13 mouse cellular contexts compared by ENCODE assay signal in genomic region chr8:48313210-48313984, GRCm38 (mm10).
A peak's percentile ranks its signal among the peaks of the same experiment; 100 is the strongest.
DNase-seq lines count a peak whose midpoint lies in the region; ATAC-seq and TF ChIP-seq lines count a peak whose summit lies in the region.
"Had no signal": no experiment of that assay in that cellular context is flagged by ENCODE, and none has a peak within 500 bp of the region (broad histone marks: within the 10 kb centered on the region; RNA-seq: fewer than 3 reads in every experiment).

No protein-coding gene starts in this region.

- no peaks in the 10 kb centered on the region for H3K9me3 ChIP-seq in limb, embryonic 14.5 days (ENCODE audit: control insufficient read depth, low read length)
- no peaks in the 10 kb centered on the region for H3K9me3 ChIP-seq in limb, embryonic 10.5 days (replicated peaks)
- H3K9me3 ChIP-seq: heart, embryonic 13.5 days; liver, embryonic 15.5 days had no signal

- WGBS in limb, embryonic 14.5 days = 45% methylated on average over 11 of the region's 11 CpGs
- 81% methylated on average over 11 of the region's 11 CpGs for WGBS in limb, embryonic 10.5 days

- H3K27me3 ChIP-seq in limb, embryonic 14.5 days (ENCODE audit: control insufficient read depth, insufficient read depth, low read length) = no peaks in the 10 kb centered on the region
- no peaks in the 10 kb centered on the region for H3K27me3 ChIP-seq in limb, embryonic 10.5 days (ENCODE audit: low read depth, poor library complexity, severe bottlenecking)
- H3K27me3 ChIP-seq: heart, embryonic 13.5 days; liver, embryonic 15.5 days had no signal

- H3K4me2 ChIP-seq in limb, embryonic 14.5 days (replicated peaks; ENCODE audit: low read depth, low read length, severe bottlenecking) = no peak overlapping the region
- H3K4me2 ChIP-seq: heart, embryonic 13.5 days; liver, embryonic 15.5 days had no signal

- H3K4me1 ChIP-seq in limb, embryonic 14.5 days (ENCODE audit: control insufficient read depth, insufficient read depth, low read length) = peaks cover 19% of the 10 kb centered on the region
- peaks cover 31% of the 10 kb centered on the region for H3K4me1 ChIP-seq in limb, embryonic 10.5 days
- H3K4me1 ChIP-seq: liver, embryonic 15.5 days had no signal

- ATAC-seq in limb, embryonic 14.5 days (ENCODE audit: low FRiP score, low read depth) = no peak

- H3K27ac ChIP-seq in limb, embryonic 14.5 days (replicated peaks; ENCODE audit: low read depth, low read length) = no peak overlapping the region
- H3K27ac ChIP-seq in limb, embryonic 10.5 days = no peak overlapping the region
- H3K27ac ChIP-seq: heart, embryonic 13.5 days; liver, embryonic 15.5 days; macrophage had no signal

- peak; percentile 64 to 68 for DNase-seq in cerebellum, postnatal 14 days
- DNase-seq in cerebellum, adult 8-10 months = no peak
- DNase-seq in gastrocnemius, postnatal 10 days = peak; percentile 45
- no peak for DNase-seq in gastrocnemius, adult 18-20 months (ENCODE audit: low spot score)
- peak; percentile 75 for DNase-seq in limb, embryonic 14.5 days (ENCODE audit: low spot score)
- DNase-seq in limb, embryonic 10.5 days (ENCODE audit: low spot score) = no peak
- peak; percentile 54 for DNase-seq in mesoderm, embryonic 11.5 days (ENCODE audit: low read depth, low spot score)
- DNase-seq in neural tube, embryonic 10.5 days (ENCODE audit: extremely low spot score, low spot score) = no peak
- DNase-seq: cerebellum, adult 9-10 months; kidney, postnatal 25 days had no signal

- no peak overlapping the region for H3K4me3 ChIP-seq in limb, embryonic 14.5 days (replicated peaks; ENCODE audit: low read length)
- H3K4me3 ChIP-seq in limb, embryonic 10.5 days = no peak overlapping the region
- H3K4me3 ChIP-seq: heart, embryonic 13.5 days; liver, embryonic 15.5 days had no signal

- H3K36me3 ChIP-seq in limb, embryonic 14.5 days (ENCODE audit: control insufficient read depth, insufficient read depth, low read length) = peaks cover 4% of the 10 kb centered on the region; the same call in 1 of the 2 replicates
- H3K36me3 ChIP-seq in limb, embryonic 10.5 days = peaks cover 21% of the 10 kb centered on the region
- H3K36me3 ChIP-seq: heart, embryonic 13.5 days had no signal

- no peak for TF ChIP-seq POLR2A in limb, embryonic 14.5 days (IDR thresholded peaks at IDR 0.05; ENCODE audit: borderline replicate concordance, extremely low read depth, insufficient read depth, insufficient read length)

- no peak overlapping the region for H3K9ac ChIP-seq in limb, embryonic 14.5 days (ENCODE audit: low read depth, low read length, severe bottlenecking)
- H3K9ac ChIP-seq: heart, embryonic 13.5 days; liver, embryonic 15.5 days had no signal

Comparison
In these comparisons a context has a peak if more than half of its experiments do, and no peak if none do; other contexts are left out.
1. DNase-seq: peak in cerebellum, postnatal 14 days (2 of 2), gastrocnemius, postnatal 10 days (single experiment), limb, embryonic 14.5 days (single experiment) and mesoderm, embryonic 11.5 days (single experiment); none in cerebellum, adult 8-10 months (single experiment), gastrocnemius, adult 18-20 months (single experiment), limb, embryonic 10.5 days (single experiment) and neural tube, embryonic 10.5 days (single experiment).